Mouse (Mus musculus) heart, postnatal 25 days (tissue): ENCODE measurements around the gene Eva1a. TPM values are rescaled to one million over a fixed set of nuclear protein-coding genes. Genes with fewer than 3 reads are reported as not detected.

Experiments
- DNase-seq: peaks from one replicate; pipeline ENCODE4 v3.0.0; 2022; ENCODE audit warnings: low spot score
- intact Hi-C: fragments of 180-260 bp; cut with DNase I; formaldehyde crosslinking; loops from one replicate; pipeline ENCODE4 v1.15.1; 2025
- total RNA-seq, 2 experiments: library from RNA; stranded (reverse); gene quantifications; 2 replicates each; pipeline ENCODE4 v1.2.3; 2021

Eva1a gene
- total RNA-seq, result 1 to 10 TPM; 1.9 to 2.9 TPM

GRCm38 (mm10) chr6:82040834-82041487 lies at the start of gene Eva1a:
Gene Eva1a, plus strand, starts transcription at chr6:82041043.
- no peak for DNase-seq
- intact Hi-C loops, result loop anchor here (5.0 kb wide), 1 partner anchor 54 kb away; no protein-coding TSS in a partner anchor

DNA sequence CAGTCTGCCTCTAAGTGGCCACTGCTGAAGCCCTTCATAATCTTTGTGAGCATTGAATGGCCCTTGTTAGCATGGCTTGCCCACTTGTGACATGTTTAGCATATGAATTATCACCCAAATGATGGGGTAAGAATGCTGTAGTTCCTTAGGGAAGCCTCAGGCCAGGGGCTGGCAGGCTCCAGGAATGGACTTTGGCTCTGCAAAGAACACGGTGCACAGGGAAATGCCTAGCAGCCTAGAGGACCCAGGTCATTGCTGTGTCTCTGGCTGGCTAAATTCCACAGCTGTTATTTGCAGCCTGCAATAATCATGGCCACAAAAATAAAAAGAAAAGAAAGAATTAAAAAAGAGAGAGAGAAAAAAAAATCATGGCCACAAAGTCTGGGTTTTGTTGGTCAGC lies 28.5 kb upstream of the Eva1a start:
- intact Hi-C loops, result no loop called here
- DNase-seq, result no peak

- intact Hi-C loops, result no loop called here
- DNase-seq, result no peak
Observed at GRCm38 (mm10) chr6:82021074-82021473, 19.8 kb upstream of the Eva1a start.

GRCm38 (mm10) chr6:82021494-82021893 lies 19.3 kb upstream of the Eva1a start:
- intact Hi-C loops, result no loop called here
- no peak for DNase-seq

GRCm38 (mm10) chr6:82029611-82030510 lies 11.0 kb upstream of the Eva1a start:
- DNase-seq, result no peak
- intact Hi-C loops, result no loop called here

DNA sequence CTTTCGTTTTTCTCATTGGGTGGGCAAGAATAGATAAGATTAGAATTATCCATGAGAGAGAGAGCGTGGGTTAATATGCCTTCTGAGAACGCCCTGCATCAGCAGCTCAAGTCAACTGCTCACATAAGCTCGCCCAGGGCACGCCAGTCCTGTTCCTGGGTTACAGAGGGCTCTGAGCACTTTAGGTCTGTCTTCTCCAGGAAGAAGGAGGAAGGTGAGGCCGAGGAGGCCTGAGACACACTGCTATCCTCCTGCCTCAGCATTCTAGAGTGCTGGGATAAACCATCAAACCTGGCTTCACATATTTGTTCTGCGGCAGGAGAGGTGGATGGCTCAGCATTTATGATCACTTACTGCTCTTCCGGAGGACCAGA lies 10.3 kb upstream of the Eva1a start:
- DNase-seq, result no peak
- intact Hi-C loops, result no loop called here

DNA sequence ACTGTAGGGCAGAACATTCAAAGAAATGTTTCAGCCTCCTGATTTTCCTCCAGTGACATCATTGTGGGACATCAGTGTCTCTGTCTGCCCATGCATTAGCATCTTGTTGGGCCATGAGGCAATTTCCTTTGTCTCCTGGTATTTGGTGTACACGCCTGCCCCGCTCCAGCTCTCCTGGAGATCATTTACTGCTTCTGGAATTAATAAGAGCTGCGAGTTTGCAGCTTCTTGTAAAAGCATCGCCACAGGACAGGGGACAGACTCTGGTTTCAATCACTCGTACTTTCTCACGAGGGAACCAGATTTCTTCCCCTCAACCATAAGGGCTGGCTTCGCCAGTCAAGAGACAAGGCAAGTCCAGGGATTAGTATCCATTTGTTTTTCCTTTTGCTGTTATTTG lies 3.6 kb upstream of the Eva1a start:
- intact Hi-C loops, result no loop called here
- no peak for DNase-seq

GRCm38 (mm10) chr6:82039193-82039592 lies 1.6 kb upstream of the Eva1a start:
- no peak for DNase-seq
- intact Hi-C loops, result no loop called here

- DNase-seq, result no peak
- intact Hi-C loops, result loop anchor here (5.0 kb wide), 1 partner anchor 53 kb away; no protein-coding TSS in a partner anchor
Observed at GRCm38 (mm10) chr6:82039968-82040367, 875 bp upstream of the Eva1a start.

DNA sequence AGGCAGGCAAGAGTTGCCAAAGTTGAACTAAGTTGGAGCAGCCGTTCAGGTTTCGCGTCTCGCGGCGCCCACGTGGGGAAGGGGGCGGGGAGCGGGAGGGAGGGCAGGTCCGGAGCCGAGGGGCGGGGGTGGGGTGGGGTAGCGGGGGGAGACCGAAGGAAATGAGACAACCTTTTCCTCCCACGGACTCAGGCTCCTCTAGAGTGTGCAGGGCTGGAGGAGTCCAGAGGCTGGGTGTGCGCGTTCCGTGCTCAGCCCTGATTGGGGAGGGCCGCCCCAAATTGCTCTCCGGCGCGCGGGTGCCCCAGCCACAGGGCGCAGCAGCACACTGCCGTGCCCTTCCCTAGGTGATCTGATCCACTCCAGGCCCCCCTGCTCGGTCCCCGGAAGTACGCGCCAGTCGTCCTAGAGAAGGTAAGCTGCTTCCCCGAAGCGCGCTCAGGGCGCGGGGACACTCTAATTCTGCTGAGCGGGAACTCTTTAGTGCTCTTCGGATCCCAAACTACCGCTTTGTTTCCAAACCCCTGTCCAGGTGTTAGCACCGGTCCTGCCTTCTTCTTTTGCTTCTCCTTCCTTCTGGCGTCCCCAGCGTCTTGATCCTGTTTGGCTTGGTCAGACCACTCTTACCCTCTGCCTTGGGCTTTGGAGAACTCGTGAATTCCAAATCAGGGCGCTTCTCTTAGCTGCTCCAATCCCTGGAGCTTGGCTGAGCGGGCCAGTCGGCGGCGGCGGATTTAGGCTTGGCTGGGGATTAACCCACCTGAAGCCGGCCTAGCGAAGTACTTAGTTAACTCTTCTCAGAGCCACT lies 849 bp downstream of the Eva1a start:
- intact Hi-C loops, result loop anchor here (1.0 to 5.0 kb wide), 2 partner anchors 54 to 78 kb away; no protein-coding TSS in a partner anchor
- no peak for DNase-seq

DNA sequence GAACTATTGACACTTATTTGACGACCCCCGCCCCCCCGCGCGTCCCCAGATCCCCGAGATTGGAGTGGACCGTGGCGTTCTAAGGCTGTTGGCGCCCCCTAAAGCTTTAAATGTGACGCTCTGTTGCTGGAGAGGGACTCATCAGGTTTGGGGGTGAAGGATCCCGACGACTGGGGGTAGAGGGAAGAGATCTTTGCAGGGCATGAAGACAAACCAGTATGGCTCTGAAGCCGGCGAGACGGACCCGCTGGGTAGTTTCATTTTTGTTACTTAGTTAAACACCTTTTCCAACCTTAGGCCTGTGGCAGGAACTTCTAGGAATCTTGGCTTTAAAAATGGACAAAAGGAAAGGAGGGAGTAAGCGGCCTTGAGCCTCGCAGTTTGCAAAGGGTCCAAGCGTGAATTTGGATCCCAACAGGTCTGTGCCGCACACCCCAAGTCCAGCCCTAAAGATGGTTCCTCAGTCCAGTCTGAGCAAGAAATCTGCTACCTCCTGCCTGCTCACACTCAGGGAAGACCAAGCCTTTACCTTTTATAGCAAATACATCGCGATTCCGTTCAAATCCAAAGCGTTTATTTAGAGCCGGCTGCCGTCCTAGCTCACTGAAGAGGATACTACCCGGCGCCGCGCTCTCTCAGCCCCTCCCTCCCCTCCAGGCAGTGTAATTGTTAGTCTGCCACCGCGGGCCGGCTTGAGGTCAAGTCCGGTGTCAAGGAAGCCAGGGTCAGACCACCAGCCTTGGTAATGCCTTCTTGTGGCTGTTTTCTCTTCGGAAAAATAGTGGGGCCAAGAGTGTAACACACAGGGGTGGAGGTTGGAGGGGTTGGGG lies 1.7 kb downstream of the Eva1a start:
- intact Hi-C loops, result loop anchor here (1.0 to 5.0 kb wide), 2 partner anchors 55 to 77 kb away; no protein-coding TSS in a partner anchor
- DNase-seq, result no peak

GRCm38 (mm10) chr6:82043634-82044033 lies 2.8 kb downstream of the Eva1a start:
- DNase-seq, result no peak
- intact Hi-C loops, result loop anchor here (5.0 kb wide), 1 partner anchor 56 kb away; no protein-coding TSS in a partner anchor

DNA sequence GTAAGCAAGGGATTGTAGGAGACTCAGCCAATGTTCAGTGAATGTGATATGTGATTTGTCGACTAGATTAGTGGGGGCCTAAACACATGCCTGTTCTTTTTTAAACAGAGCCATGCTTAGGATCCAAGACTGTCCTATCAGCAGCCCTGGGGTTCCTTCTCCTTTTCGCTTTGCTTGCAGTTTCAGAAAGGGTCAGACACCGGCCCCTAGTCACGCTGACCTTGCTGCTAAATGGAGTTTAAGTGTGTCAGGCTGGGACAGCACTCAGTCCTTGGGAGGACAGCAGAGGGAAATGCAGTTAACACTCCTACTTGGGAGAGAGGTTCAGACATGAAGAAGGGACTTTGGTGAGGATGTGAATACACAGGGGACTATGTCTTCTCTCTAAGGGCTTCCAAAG lies 3.7 kb downstream of the Eva1a start:
- no peak for DNase-seq
- intact Hi-C loops, result loop anchor here (5.0 kb wide), 1 partner anchor 57 kb away; no protein-coding TSS in a partner anchor

GRCm38 (mm10) chr6:82047977-82048376 lies 7.1 kb downstream of the Eva1a start:
- intact Hi-C loops, result loop anchor here (5.0 kb wide), 1 partner anchor 34 kb away; no protein-coding TSS in a partner anchor
- DNase-seq, result no peak

DNA sequence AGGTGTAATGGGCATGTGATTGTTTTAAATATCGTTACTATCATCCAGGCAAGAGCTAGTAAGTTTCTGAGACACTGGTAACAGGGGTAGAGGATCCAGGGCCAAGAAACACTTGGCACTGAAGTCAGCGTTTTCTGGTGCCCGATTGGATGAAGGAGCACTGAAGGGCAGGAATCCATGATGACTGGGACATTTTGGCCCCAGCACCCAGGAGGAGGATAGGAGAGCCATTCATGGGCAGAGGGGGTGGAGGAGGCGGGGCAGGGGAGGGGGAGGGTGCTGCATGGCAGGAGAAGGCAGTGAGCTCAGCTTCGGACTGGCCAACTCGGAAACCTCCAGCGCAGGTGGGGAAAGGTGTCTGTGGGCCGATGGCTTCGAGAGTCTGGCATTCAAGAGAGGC lies 9.4 kb downstream of the Eva1a start:
- DNase-seq, result no peak
- intact Hi-C loops, result no loop called here

- intact Hi-C loops, result no loop called here
- DNase-seq, result no peak
Observed at GRCm38 (mm10) chr6:82051569-82051968, 10.7 kb downstream of the Eva1a start.

DNA sequence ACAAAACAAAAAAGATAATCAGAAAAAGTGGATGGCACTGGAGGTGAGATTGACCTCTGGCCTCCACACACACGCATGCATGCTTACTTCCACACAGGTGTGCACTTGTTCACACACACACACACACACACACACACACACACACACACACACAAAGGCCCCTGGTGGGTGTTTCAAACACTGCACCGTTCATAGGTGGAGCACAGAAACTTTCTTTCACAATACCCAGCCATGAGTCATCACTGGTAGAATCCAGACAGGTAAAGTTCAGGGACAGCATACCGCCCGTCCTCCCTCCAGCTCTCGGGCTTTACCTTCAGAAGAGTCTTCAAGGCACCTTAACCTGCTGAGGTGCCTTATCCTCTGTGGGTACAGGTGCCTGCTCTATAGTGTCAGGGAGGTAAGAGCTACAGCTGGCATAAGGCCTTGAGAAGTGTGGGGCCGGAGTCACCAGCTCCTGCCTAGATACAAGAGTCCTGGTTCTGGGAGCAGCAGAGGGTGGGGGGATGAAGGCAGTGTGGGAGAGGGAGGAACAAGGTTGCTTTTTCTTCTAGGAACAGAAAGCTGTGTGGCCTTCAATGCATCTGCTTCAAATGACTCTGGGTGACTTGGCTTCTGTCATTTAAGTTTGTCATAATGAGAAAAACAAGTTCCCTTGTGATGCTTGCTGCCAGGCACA lies 11.3 kb downstream of the Eva1a start:
- intact Hi-C loops, result no loop called here
- DNase-seq, result no peak

- intact Hi-C loops, result no loop called here
- no peak for DNase-seq
Observed at GRCm38 (mm10) chr6:82052726-82053118, 11.9 kb downstream of the Eva1a start.

DNA sequence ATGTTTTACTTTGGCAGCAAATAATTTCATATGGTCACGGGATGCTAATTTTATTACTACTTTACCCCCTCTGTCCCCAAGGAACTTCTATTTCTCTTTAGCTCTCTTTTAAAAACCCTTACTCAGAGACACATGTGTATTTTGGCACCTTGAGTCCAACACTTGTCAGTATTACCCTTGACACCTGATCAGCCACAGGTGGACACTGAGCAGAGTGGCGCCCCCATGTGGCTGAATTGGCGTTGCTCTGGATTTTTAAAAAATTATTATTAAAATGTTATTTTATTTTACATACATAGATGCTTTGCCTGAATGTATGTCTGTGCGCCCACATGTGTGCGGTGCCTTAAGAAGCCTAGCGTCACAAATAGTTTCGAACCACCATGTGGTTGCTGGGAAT lies 14.0 kb downstream of the Eva1a start:
- no peak for DNase-seq
- intact Hi-C loops, result no loop called here
